Mouse (Mus musculus) urinary bladder, postnatal 10 days (tissue): ENCODE data around the gene Hoxd13.

ENCODE experiments used
- DNase-seq: peaks from one replicate; pipeline ENCODE4 v3.0.0; 2022; ENCODE audit warnings: low spot score

The Hoxd13 gene

GRCm38 (mm10) chr2:74694066-74694465, 26.0 kb downstream of the Hoxd13 start:
- DNase-seq, result no peak

- DNase-seq, result no peak
Measured at GRCm38 (mm10) chr2:74695383-74695782, 27.3 kb downstream of the Hoxd13 start.

- DNase-seq, result no peak
Measured at GRCm38 (mm10) chr2:74695813-74696430, 27.8 kb downstream of the Hoxd13 start.

GRCm38 (mm10) chr2:74696442-74697335, 28.6 kb downstream of the Hoxd13 start:
- DNase-seq, result no peak

- DNase-seq, result no peak
Measured at GRCm38 (mm10) chr2:74697567-74698121, 29.5 kb downstream of the Hoxd13 start, which contains the start of gene Hoxd9. TSS of gene Hoxd9 (plus strand) at chr2:74697727.

GRCm38 (mm10) chr2:74698201-74699052, 30.3 kb downstream of the Hoxd13 start:
- DNase-seq, result no peak

- DNase-seq, result no peak
Measured at GRCm38 (mm10) chr2:74699053-74699430, 30.9 kb downstream of the Hoxd13 start.

GRCm38 (mm10) chr2:74699664-74700545, 31.8 kb downstream of the Hoxd13 start:
- no peak for DNase-seq

- no peak for DNase-seq
Measured at GRCm38 (mm10) chr2:74700546-74701112, 32.5 kb downstream of the Hoxd13 start.

GRCm38 (mm10) chr2:74701949-74702819, 34.1 kb downstream of the Hoxd13 start:
- no peak for DNase-seq

GRCm38 (mm10) chr2:74702820-74703219, 34.7 kb downstream of the Hoxd13 start:
- no peak for DNase-seq

- no peak for DNase-seq
Measured at GRCm38 (mm10) chr2:74703317-74703716, 35.2 kb downstream of the Hoxd13 start.

GRCm38 (mm10) chr2:74703720-74704392, 35.7 kb downstream of the Hoxd13 start:
- DNase-seq, result no peak

- peak; percentile 54 for DNase-seq
Measured at GRCm38 (mm10) chr2:74704393-74704998, 36.4 kb downstream of the Hoxd13 start, which contains the start of gene Hoxd8. TSS of gene Hoxd8 (plus strand) at chr2:74704615.

- no peak for DNase-seq
Measured at GRCm38 (mm10) chr2:74704999-74705466, 36.9 kb downstream of the Hoxd13 start.

GRCm38 (mm10) chr2:74705467-74706089, 37.5 kb downstream of the Hoxd13 start:
- no peak for DNase-seq

- DNase-seq, result no peak
Measured at GRCm38 (mm10) chr2:74706393-74706960, 38.4 kb downstream of the Hoxd13 start.

- DNase-seq, result no peak
Measured at GRCm38 (mm10) chr2:74707599-74707998, 39.5 kb downstream of the Hoxd13 start.
